Mouse (Mus musculus) heart, adult 2 months (tissue): Measurements from ENCODE around the gene Patl1. TPM values are rescaled to one million over a fixed set of nuclear protein-coding genes. Genes with fewer than 3 reads are reported as not detected.
A peak's percentile ranks its signal among the peaks of the same experiment; 100 is the strongest.
"Not testable (repeated sequence)": the region's sequence is repeated elsewhere in the genome, so short reads cannot be mapped to it uniquely, and the experiment has no call there.

ENCODE experiments used
- DNase-seq, 2 experiments: peaks; one replicate each; pipeline ENCODE4 v3.0.0; 2021
- H3K27ac ChIP-seq: fragments of 200-600 bp; 2 replicates; pipeline ENCODE4 v1.8.1; 2022
- H3K27me3 ChIP-seq: fragments of 200-500 bp; 2 replicates; pipeline ENCODE4 v1.6.1; 2012; ENCODE audit warnings: mild to moderate bottlenecking, low read length, inconsistent platforms, mixed read lengths; ENCODE audit not compliant: control insufficient read depth, insufficient read depth
- H3K36me3 ChIP-seq: fragments of 200-500 bp; 2 replicates; pipeline ENCODE4 v1.6.1; 2012; ENCODE audit warnings: low read length, inconsistent platforms; ENCODE audit not compliant: control insufficient read depth, insufficient read depth
- H3K4me1 ChIP-seq: fragments of 200-500 bp; 2 replicates; pipeline ENCODE4 v1.6.1; 2011; ENCODE audit warnings: low read length; ENCODE audit not compliant: control insufficient read depth, insufficient read depth
- H3K4me3 ChIP-seq: fragments of 200-600 bp; 2 replicates; pipeline ENCODE4 v1.8.1; 2022
- H3K79me2 ChIP-seq: fragments of 200-500 bp; replicated peaks from 2 replicates; pipeline ENCODE4 v1.6.1; 2012; ENCODE audit warnings: mild to moderate bottlenecking, inconsistent platforms, low read length, moderate library complexity, mixed read lengths; ENCODE audit not compliant: control insufficient read depth, insufficient read depth
- H3K9ac ChIP-seq: fragments of 200-500 bp; 2 replicates; pipeline ENCODE4 v1.6.1; 2012; ENCODE audit warnings: low read depth, mild to moderate bottlenecking, control low read depth, inconsistent platforms, low read length, mixed read lengths
- CTCF ChIP-seq: fragments of 200-600 bp; IDR thresholded peaks from 2 replicates; pipeline ENCODE4 v1.8.1; 2022; ENCODE audit warnings: antibody characterized with exemption, mild to moderate bottlenecking, moderate library complexity
- EP300 ChIP-seq: fragments of 200-500 bp; IDR thresholded peaks from 2 replicates; pipeline ENCODE4 v1.6.1; 2011; ENCODE audit warnings: low read depth, low read length, control low read depth; ENCODE audit not compliant: insufficient read depth
- POLR2A ChIP-seq: fragments of 200-500 bp; IDR thresholded peaks from 2 replicates; pipeline ENCODE4 v1.6.1; 2011; ENCODE audit warnings: mild to moderate bottlenecking, low read depth, low read length, control low read depth; ENCODE audit not compliant: insufficient read depth
- WGBS: fragments of 180-500 bp; shearing (Covaris S2); methylation state at CpG from one replicate; pipeline ENCODE4 v1.1.7; 2018; 5-methylcytosine and 5-hydroxymethylcytosine counted together
- intact Hi-C: fragments of 180-260 bp; cut with DNase I; formaldehyde crosslinking; loops from one replicate; pipeline ENCODE4 v1.15.1; 2025
- polyA plus RNA-seq: library from polyadenylated mRNA; depleted of rRNA; stranded (reverse); fragments of >200 nt; gene quantifications from 2 replicates; pipeline ENCODE4 v1.2.3, GENCODE M21; 2012
- total RNA-seq, 2 experiments: library from RNA; stranded (reverse); gene quantifications; 2 replicates each; pipeline ENCODE4 v1.2.3; 2021

Patl1 gene
- total and polyA plus RNA-seq, 3 experiments: 19.3 to 32.7 (median 28.6) TPM

DNA sequence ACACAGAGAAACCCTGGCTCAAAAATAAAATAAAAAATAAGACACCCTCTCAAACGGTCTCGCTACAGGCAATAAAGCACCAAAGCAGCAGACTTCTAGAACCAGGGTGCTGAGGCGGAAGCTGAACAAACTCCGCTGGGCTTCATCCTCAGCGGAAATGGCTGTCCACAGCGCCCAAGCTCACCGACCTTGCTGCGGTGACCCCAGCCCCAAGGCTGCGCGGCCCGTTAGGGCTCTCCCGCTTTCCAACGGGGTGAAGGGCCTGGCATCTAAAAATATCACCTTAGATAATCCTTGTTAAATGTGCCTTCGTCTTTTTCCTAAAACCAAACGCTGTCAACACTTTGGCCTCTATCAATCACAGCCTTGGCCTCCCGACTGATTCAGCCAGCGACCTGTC, 596 bp upstream of the Patl1 start:
- Histone ChIP-seq H3K4me3 (peak overlapping the region; percentile 69), H3K79me2 (peaks cover 3% of the 10 kb centered on the region; the same call in 1 of the 2 replicates), H3K27me3 (no peaks in the 10 kb centered on the region), H3K27ac (peak overlapping the region; percentile 96), H3K4me1 (peaks cover 4% of the 10 kb centered on the region), H3K9ac (peak overlapping the region; percentile 60), H3K36me3 (peaks cover 30% of the 10 kb centered on the region)
- DNase-seq: no peak
- WGBS: under 1% methylated on average over 17 of the region's 17 CpGs
- intact Hi-C loops: loop anchor here (2.0 to 10.0 kb wide), 4 partner anchors 97 to 1707 kb away; partner anchors contain the start of genes Fen1, Mrpl16 and Tmem258
- TF ChIP-seq EP300 (no peak), CTCF (no peak), POLR2A (no peak)

DNA sequence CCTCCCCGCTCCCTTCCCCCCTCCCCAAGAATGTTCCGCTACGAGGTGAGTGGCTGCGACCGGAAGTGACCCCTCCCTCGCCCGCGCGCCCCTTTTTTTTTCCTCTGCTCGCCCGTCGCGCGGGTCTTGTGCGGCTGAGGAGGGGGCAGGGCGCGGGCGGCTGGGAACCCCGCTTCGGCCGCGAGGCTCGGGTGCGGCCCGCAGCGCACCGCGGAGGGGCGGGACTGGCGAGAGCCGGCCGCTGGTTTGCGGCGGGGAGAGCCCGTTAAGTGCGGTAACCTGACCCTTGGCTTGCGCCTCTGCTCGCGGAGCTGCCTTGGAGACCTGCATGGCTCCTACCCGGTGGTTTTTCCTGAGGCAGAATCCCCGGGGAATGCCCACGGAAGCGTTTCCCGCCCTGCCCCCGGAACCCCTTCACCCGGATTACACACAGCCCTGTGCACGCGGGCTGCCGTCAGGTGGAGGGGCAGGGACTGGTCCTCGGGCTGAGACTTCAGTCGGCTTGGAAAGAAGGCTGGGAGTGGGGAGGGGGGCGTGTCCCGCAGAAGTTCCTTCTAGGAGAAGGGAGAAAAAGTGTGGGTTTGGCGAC, 428 bp downstream of the Patl1 start:
- Histone ChIP-seq H3K79me2 (peaks cover 3% of the 10 kb centered on the region; the same call in 1 of the 2 replicates), H3K4me3 (peak overlapping the region; percentile 92), H3K36me3 (peaks cover 36% of the 10 kb centered on the region), H3K9ac (peak overlapping the region; percentile 94), H3K27ac (peak overlapping the region; percentile 90), H3K4me1 (peaks cover 4% of the 10 kb centered on the region), H3K27me3 (no peaks in the 10 kb centered on the region)
- 1% methylated on average over 37 of the region's 54 CpGs for WGBS
- TF ChIP-seq POLR2A: no peak
- TF ChIP-seq CTCF: no peak
- TF ChIP-seq EP300: no peak
- peak; percentile 70 to 72 for DNase-seq
- intact Hi-C loops: loop anchor here (2.0 to 10.0 kb wide), 4 partner anchors 98 to 1708 kb away; partner anchors contain the start of genes Fen1, Mrpl16 and Tmem258

DNA sequence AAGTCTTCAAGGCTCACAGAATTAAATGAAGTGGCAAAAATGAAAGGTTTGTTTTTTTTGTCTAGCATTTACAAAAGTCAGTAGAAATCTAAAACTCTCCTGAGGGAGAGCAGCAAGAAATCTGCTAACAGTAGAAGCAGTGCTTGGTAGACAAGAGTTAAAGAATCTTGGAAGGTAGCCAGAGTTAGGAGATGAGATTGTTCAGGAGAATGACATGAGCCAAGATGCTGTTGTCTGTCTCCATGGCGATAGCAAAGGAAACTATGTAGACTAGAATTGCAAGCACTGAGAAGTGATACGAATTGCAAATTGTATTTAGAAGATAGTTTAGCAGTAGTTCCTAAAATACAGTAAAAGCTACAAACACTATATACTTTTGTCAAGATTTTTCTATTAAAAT, 3.6 kb downstream of the Patl1 start:
- intact Hi-C loops: loop anchor here (10.0 kb wide), 1 partner anchor 1711 kb away; the partner anchor contains the start of genes Fen1 and Tmem258
- DNase-seq: peak in 1 of 2 experiments; percentile 16
- Histone ChIP-seq H3K36me3 (peaks cover 42% of the 10 kb centered on the region), H3K9ac (no peak overlapping the region), H3K4me1 (peaks cover 4% of the 10 kb centered on the region), H3K27ac (no peak overlapping the region), H3K4me3 (no peak overlapping the region), H3K27me3 (no peaks in the 10 kb centered on the region), H3K79me2 (peaks cover 3% of the 10 kb centered on the region; the same call in 1 of the 2 replicates)
- TF ChIP-seq CTCF (no peak), EP300 (no peak), POLR2A (no peak)
- WGBS: 5% methylated on average over 2 of the region's 2 CpGs

DNA sequence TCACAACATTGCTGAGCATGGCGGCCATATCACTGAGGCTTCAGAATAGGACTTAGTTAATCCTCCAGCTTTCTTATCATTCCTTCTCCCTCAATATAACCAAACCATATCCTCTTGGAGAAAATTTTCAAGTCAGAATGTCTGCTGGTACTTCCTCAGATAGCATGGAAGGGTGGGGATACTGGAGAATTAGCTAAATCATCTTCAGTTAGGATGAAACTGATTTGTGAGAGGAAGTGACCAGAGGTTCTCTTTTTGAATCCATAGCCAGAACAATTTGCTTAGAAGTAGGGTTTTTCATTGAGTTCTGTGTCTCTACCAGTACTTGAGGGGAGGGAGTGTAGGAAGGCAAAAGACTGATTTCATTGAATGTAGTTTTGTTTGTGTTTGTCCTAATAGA, 9.9 kb downstream of the Patl1 start:
- H3K27ac ChIP-seq: no peak overlapping the region
- peaks cover 24% of the 10 kb centered on the region for H3K36me3 ChIP-seq
- H3K4me3 ChIP-seq: no peak overlapping the region
- intact Hi-C loops: no loop called here
- 97% methylated on average over 1 of the region's 1 CpGs for WGBS
- no peak overlapping the region for H3K9ac ChIP-seq
- no peaks in the 10 kb centered on the region for H3K79me2 ChIP-seq
- DNase-seq: no peak
- TF ChIP-seq CTCF (no peak), POLR2A (no peak), EP300 (no peak)
- no peaks in the 10 kb centered on the region for H3K27me3 ChIP-seq
- no peaks in the 10 kb centered on the region for H3K4me1 ChIP-seq

DNA sequence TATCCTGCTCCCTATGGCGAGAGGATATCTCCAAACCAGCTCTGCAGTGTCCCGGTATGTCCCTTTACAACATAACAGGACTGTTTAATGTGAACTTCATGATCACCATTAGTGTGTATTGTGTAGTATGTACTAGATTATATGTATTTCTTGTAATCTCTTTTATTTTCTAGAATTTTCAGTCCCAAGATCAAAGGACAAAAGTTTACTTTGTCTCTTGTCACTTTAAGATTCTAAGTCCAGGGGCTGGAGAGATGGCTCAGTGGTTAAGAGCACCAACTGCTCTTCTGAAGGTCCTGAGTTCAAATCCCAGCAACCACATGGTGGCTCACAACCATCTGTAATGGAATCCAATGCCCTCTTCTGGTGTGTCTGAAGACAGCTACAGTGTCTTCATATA, 10.3 kb downstream of the Patl1 start:
- DNase-seq, H3K27ac ChIP-seq, H3K27me3 ChIP-seq, H3K4me3 ChIP-seq, H3K79me2 ChIP-seq, H3K9ac ChIP-seq, intact Hi-C loops, H3K4me1 ChIP-seq: not testable (repeated sequence)
- 94% methylated on average over 2 of the region's 2 CpGs for WGBS
- peaks cover 20% of the 10 kb centered on the region for H3K36me3 ChIP-seq

DNA sequence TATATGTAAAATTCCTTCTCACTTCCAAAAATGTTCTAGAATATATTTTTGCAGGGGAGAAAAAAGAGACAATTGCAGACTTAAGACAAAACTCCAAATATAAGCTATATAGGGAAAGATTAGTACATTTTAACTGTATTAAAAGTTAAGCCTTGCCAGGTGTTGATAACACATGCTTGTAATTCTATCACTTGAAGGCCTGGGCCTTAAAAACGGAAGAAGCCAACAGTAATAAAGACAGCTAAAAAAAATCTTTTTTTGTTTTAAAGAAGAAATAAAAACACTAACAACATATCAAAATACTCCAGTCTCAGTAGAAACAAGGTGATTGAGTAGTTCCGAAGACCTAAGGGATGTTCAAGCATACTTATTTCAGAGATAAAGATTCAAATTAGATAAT, 14.2 kb downstream of the Patl1 start:
- DNase-seq: no peak
- Histone ChIP-seq H3K27ac (no peak overlapping the region), H3K4me1 (no peaks in the 10 kb centered on the region), H3K4me3 (no peak overlapping the region), H3K36me3 (peaks cover 15% of the 10 kb centered on the region), H3K9ac (no peak overlapping the region), H3K27me3 (no peaks in the 10 kb centered on the region), H3K79me2 (no peaks in the 10 kb centered on the region)
- 86% methylated on average over 2 of the region's 2 CpGs for WGBS
- TF ChIP-seq EP300: no peak
- no peak for TF ChIP-seq POLR2A
- TF ChIP-seq CTCF: no peak
- intact Hi-C loops: no loop called here
